Mouse (Mus musculus) testis, adult 2 months (tissue): ENCODE results near the gene Sh3kbp1.

ENCODE experiments used
- CTCF ChIP-seq: fragments of 200-500 bp; IDR thresholded peaks from 2 replicates; pipeline ENCODE4 v1.5.1; 2012; ENCODE audit warnings: low read depth, mild to moderate bottlenecking, inconsistent platforms, low read length, moderate library complexity; ENCODE audit not compliant: control insufficient read depth, insufficient read depth, insufficient replicate concordance
- POLR2A ChIP-seq: fragments of 200-500 bp; IDR thresholded peaks from 2 replicates; pipeline ENCODE4 v1.6.1; 2012; ENCODE audit warnings: low read depth, mild to moderate bottlenecking, inconsistent platforms, low read length, moderate library complexity; ENCODE audit not compliant: control insufficient read depth

DNA sequence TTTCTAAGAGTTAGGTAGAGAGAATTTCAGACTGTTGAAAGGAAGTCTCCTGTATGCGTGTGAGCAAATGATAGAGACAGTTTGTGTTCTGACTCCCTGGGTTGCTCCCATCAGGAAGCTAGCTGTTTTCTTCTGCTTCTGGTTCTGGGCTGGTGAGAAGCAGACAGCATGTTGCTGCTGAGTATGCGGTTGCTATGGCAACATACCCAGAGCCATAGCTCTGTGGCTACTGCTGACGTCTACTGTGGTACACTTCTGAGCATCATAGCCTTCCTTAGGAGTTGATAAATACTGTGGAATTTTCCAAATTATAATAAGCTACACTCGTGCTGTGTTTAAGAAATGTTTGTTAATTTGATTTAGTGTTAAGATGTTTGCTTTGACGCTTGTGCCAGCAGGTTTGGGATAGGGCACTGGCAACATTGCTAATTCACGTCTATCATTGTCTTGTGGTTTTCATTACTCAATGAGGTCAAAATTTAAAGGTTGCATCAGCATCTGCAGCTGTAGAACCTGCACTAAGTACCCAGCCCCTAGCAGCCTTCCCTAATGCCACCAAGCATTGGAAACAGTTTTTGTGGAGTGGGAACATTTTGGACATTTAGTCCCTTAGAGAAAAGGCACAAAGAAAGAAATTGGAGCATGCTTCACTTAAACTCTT is 202.2 kb downstream of the Sh3kbp1 start:
- TF ChIP-seq CTCF = no peak
- no peak for TF ChIP-seq POLR2A
